Mouse (Mus musculus) megakaryocyte progenitor cell, adult 5-6 weeks (primary cell): ENCODE measurements at regions not wholly inside any gene's neighbourhood (a gene's known extent, or its start where the extent isn't known, plus 50 kb on each side); places are given as distances from the start of the nearest gene placed in this dataset.

Experiments
- ATAC-seq: replicated peaks from 2 replicates; pipeline ENCODE4 v1.8.0; 2016; ENCODE audit warnings: mild to moderate bottlenecking, moderate TSS enrichment, inconsistent platforms; ENCODE audit not compliant: poor library complexity

GRCm38 (mm10) chr7:70972023-70972400, 379.3 kb downstream of the Gm10295 start:
- ATAC-seq: no peak

- ATAC-seq: no peak
These were observed 379.8 kb downstream of the Gm10295 start for GRCm38 (mm10) chr7:70971323-70972022.

GRCm38 (mm10) chr7:70952318-70952959, 398.8 kb downstream of the Gm10295 start:
- no peak for ATAC-seq

GRCm38 (mm10) chr7:70948281-70948680, 403.0 kb downstream of the Gm10295 start:
- no peak for ATAC-seq

- no peak for ATAC-seq
These were observed 405.0 kb downstream of the Gm10295 start for GRCm38 (mm10) chr7:70946260-70946659.

GRCm38 (mm10) chr7:70930911-70931310, 420.4 kb downstream of the Gm10295 start:
- ATAC-seq: no peak

GRCm38 (mm10) chr7:70929935-70930334, 421.4 kb downstream of the Gm10295 start:
- ATAC-seq: no peak

- no peak for ATAC-seq
These were observed 423.3 kb downstream of the Gm10295 start for GRCm38 (mm10) chr7:70928001-70928400.

GRCm38 (mm10) chr7:70917016-70917415, 434.3 kb downstream of the Gm10295 start:
- no peak for ATAC-seq

GRCm38 (mm10) chr7:70908921-70909320, 442.4 kb downstream of the Gm10295 start:
- ATAC-seq: no peak

GRCm38 (mm10) chr7:70891700-70892099, 459.6 kb downstream of the Gm10295 start:
- no peak for ATAC-seq

- no peak for ATAC-seq
These were observed 470.8 kb downstream of the Gm10295 start for GRCm38 (mm10) chr7:70880496-70880895.

- no peak for ATAC-seq
These were observed 476.9 kb downstream of the Gm10295 start for GRCm38 (mm10) chr7:70874393-70874792.

GRCm38 (mm10) chr7:70870841-70871534, 480.3 kb downstream of the Gm10295 start:
- ATAC-seq: no peak

GRCm38 (mm10) chr7:70869125-70869524, 482.2 kb downstream of the Gm10295 start:
- no peak for ATAC-seq

GRCm38 (mm10) chr7:70859957-70860356, 491.3 kb downstream of the Gm10295 start:
- no peak for ATAC-seq

- ATAC-seq: no peak
These were observed 484.2 kb upstream of the Nr2f2 start for GRCm38 (mm10) chr7:70850726-70851125.

GRCm38 (mm10) chr7:70848016-70848776, 481.7 kb upstream of the Nr2f2 start:
- ATAC-seq: no peak

GRCm38 (mm10) chr7:70847450-70847993, 481.0 kb upstream of the Nr2f2 start:
- ATAC-seq: no peak

- ATAC-seq: no peak
These were observed 479.5 kb upstream of the Nr2f2 start for GRCm38 (mm10) chr7:70846076-70846475.

- ATAC-seq: no peak
These were observed 473.6 kb upstream of the Nr2f2 start for GRCm38 (mm10) chr7:70840142-70840541.
